Mouse (Mus musculus): ENCODE results near the gene Armcx1. TPM values are rescaled to one million over a fixed set of nuclear protein-coding genes. Genes with fewer than 3 reads are reported as not detected.
"Not testable (repeated sequence)": the region's sequence is repeated elsewhere in the genome, so short reads cannot be mapped to it uniquely, and the experiment has no call there.

Armcx1 gene
- polyA plus RNA-seq, 1 experiment from 2014 or later = 14.9 TPM

DNA sequence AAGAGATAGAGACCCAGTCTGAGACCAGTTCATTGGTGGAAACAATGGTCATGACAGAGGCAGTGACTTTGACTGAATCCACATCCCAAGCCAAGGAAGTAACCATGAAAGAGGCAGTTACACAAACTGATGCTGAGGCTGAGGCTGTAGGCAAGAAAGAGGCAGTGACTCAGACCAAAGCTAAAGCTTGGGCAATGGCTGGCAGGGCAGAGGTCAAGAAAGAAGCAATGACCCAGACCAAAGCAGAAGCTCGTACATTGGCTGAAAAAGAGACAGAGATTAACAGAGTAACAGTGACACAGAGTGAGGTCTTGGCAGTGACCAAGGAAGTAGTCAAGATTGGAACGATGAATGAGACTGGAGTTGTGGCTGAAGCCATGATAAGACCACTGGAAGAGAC lies 28.1 kb upstream of the Armcx1 start:
- ATAC-seq (ENCODE audit: low FRiP score, low TSS enrichment) (no peak), DNase-seq (ENCODE audit: low spot score) (no peak)
- Histone ChIP-seq H3K36me3 (ENCODE audit: control insufficient read depth, insufficient read depth, low read length) (no peaks in the 10 kb centered on the region), H3K4me1 (replicated peaks; ENCODE audit: control insufficient read depth, insufficient read depth) (no peaks in the 10 kb centered on the region), H3K9ac (ENCODE audit: low read length) (no peak overlapping the region), H3K27me3 (ENCODE audit: control insufficient read depth, insufficient read depth, low read length) (no peaks in the 10 kb centered on the region), H3K4me3 (ENCODE audit: low read depth, low read length) (no peak overlapping the region), H3K4me2 (replicated peaks; ENCODE audit: low read depth) (no peak overlapping the region), H3K27ac (replicated peaks) (no peak overlapping the region), H3K9me3 (ENCODE audit: control insufficient read depth, low read length) (no peaks in the 10 kb centered on the region)
- TF ChIP-seq EP300 (optimal IDR thresholded peaks at IDR 0.05) (no peak), CTCF (IDR thresholded peaks at IDR 0.05; ENCODE audit: low read depth) (no peak)
- 91% methylated on average over 2 of the region's 2 CpGs for WGBS

DNA sequence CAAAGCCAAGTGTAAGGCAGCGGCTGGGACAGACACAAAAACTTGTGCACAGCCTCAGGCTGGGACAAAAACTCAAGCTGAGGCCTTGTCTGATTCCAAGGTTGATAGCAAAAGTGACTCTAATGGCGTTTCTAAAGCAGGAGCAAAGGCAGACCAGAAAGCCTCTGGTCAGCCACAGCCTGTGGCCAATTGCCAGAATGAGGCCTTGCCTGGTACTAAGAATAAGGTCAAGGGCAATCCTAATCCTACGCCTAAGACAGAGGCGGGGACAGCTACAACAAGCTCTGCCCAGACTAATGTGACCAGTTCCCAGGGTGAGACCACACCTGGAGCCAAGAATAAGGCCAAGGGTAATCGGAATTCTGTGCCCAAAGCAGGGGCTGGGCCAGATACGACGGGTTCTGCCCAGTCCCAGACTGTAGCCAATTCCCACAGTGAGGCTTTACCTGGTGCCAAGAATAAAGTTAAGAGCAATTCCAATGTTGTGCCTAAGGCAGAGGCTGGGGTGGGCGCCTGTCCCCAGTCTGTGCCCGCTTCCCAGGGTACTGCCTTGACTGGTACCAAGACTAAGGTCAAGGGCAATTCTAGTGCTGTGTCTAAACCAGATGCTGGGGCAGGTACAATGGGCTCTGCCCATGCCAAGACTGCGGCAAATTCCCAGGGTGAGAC lies 26.8 kb upstream of the Armcx1 start:
- 83% methylated on average over 10 of the region's 10 CpGs for WGBS
- no peaks in the 10 kb centered on the region for H3K4me1 ChIP-seq (replicated peaks; ENCODE audit: control insufficient read depth, insufficient read depth)
- no peak overlapping the region for H3K4me3 ChIP-seq (ENCODE audit: low read depth, low read length)
- no peaks in the 10 kb centered on the region for H3K27me3 ChIP-seq (ENCODE audit: control insufficient read depth, insufficient read depth, low read length)
- no peak for ATAC-seq (ENCODE audit: low FRiP score, low TSS enrichment)
- H3K4me2 ChIP-seq (replicated peaks; ENCODE audit: low read depth) = no peak overlapping the region
- no peaks in the 10 kb centered on the region for H3K36me3 ChIP-seq (ENCODE audit: control insufficient read depth, insufficient read depth, low read length)
- H3K27ac ChIP-seq (replicated peaks) = no peak overlapping the region
- TF ChIP-seq CTCF (IDR thresholded peaks at IDR 0.05; ENCODE audit: low read depth) (no peak), EP300 (optimal IDR thresholded peaks at IDR 0.05) (no peak)
- no peak for DNase-seq (ENCODE audit: low spot score)
- no peak overlapping the region for H3K9ac ChIP-seq (ENCODE audit: low read length)
- H3K9me3 ChIP-seq (ENCODE audit: control insufficient read depth, low read length) = no peaks in the 10 kb centered on the region

DNA sequence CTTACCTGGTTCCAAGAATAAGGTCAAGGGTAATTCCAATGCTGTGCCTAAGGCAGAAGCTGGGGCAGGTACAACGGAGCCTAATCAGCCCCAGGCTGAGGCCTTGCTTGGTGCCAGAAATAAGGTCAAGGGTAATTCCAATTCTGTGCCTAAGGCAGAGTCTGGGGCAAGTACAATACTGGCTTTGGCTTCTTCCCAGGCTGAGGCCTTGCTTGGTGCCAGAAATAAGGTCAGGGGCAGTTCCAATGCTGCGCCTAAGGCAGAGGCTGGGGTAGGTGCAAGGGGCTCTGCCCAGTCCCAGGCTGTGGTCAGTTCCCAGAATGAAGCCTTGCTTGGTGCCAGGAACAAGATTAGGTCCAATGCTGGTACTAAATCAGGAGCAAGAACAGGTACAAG lies 26.2 kb upstream of the Armcx1 start:
- ATAC-seq (ENCODE audit: low FRiP score, low TSS enrichment) = no peak; the same call in 1 of the 2 replicates
- H3K4me1 ChIP-seq (replicated peaks; ENCODE audit: control insufficient read depth, insufficient read depth) = no peaks in the 10 kb centered on the region
- WGBS = 97% methylated on average over 2 of the region's 2 CpGs

GRCm38 (mm10) chrX:134716863-134717262 lies 900 bp upstream of the Armcx1 start:
- WGBS = 50% methylated on average over 3 of the region's 3 CpGs
- no peak overlapping the region for H3K9ac ChIP-seq (ENCODE audit: low read length)
- H3K9me3 ChIP-seq (ENCODE audit: control insufficient read depth, low read length) = no peaks in the 10 kb centered on the region
- H3K4me3 ChIP-seq (ENCODE audit: low read depth, low read length) = no peak overlapping the region
- DNase-seq (ENCODE audit: low spot score) (no peak), ATAC-seq (ENCODE audit: low FRiP score, low TSS enrichment) (no peak)
- no peaks in the 10 kb centered on the region for H3K36me3 ChIP-seq (ENCODE audit: control insufficient read depth, insufficient read depth, low read length)
- H3K4me2 ChIP-seq (replicated peaks; ENCODE audit: low read depth) = no peak overlapping the region
- no peak overlapping the region for H3K27ac ChIP-seq (replicated peaks)
- no peaks in the 10 kb centered on the region for H3K27me3 ChIP-seq (ENCODE audit: control insufficient read depth, insufficient read depth, low read length)
- TF ChIP-seq EP300 (optimal IDR thresholded peaks at IDR 0.05) (no peak), CTCF (IDR thresholded peaks at IDR 0.05; ENCODE audit: low read depth) (no peak)
- H3K4me1 ChIP-seq (replicated peaks; ENCODE audit: control insufficient read depth, insufficient read depth) = no peaks in the 10 kb centered on the region

More for the DNA sequence above, 26.2 kb upstream of the Armcx1 start:
- H3K36me3 ChIP-seq (ENCODE audit: control insufficient read depth, insufficient read depth, low read length) = no peaks in the 10 kb centered on the region
- no peak overlapping the region for H3K4me2 ChIP-seq (replicated peaks; ENCODE audit: low read depth)
- no peak overlapping the region for H3K4me3 ChIP-seq (ENCODE audit: low read depth, low read length)
- no peak overlapping the region for H3K27ac ChIP-seq (replicated peaks)
- no peaks in the 10 kb centered on the region for H3K27me3 ChIP-seq (ENCODE audit: control insufficient read depth, insufficient read depth, low read length)
- no peaks in the 10 kb centered on the region for H3K9me3 ChIP-seq (ENCODE audit: control insufficient read depth, low read length)
- no peak for DNase-seq (ENCODE audit: low spot score)
- H3K9ac ChIP-seq (ENCODE audit: low read length) = no peak overlapping the region
- TF ChIP-seq EP300 (optimal IDR thresholded peaks at IDR 0.05) (no peak), CTCF (IDR thresholded peaks at IDR 0.05; ENCODE audit: low read depth) (no peak)

GRCm38 (mm10) chrX:134718524-134718923 lies 761 bp downstream of the Armcx1 start:
- Histone ChIP-seq H3K4me3 (ENCODE audit: low read depth, low read length) (peak overlapping the region; percentile 46), H3K4me2 (replicated peaks; ENCODE audit: low read depth) (peak overlapping the region; percentile 56), H3K4me1 (replicated peaks; ENCODE audit: control insufficient read depth, insufficient read depth) (no peaks in the 10 kb centered on the region), H3K27ac (replicated peaks) (peak overlapping the region; percentile 86), H3K27me3 (ENCODE audit: control insufficient read depth, insufficient read depth, low read length) (no peaks in the 10 kb centered on the region), H3K9ac (ENCODE audit: low read length) (peak overlapping the region; percentile 58; the same call in 1 of the 2 replicates), H3K9me3 (ENCODE audit: control insufficient read depth, low read length) (no peaks in the 10 kb centered on the region), H3K36me3 (ENCODE audit: control insufficient read depth, insufficient read depth, low read length) (no peaks in the 10 kb centered on the region)
- TF ChIP-seq CTCF (IDR thresholded peaks at IDR 0.05; ENCODE audit: low read depth) (no peak), EP300 (optimal IDR thresholded peaks at IDR 0.05) (no peak)
- WGBS = 17% methylated on average over 14 of the region's 14 CpGs
- peak; percentile 53 for DNase-seq (ENCODE audit: low spot score)
- ATAC-seq (ENCODE audit: low FRiP score, low TSS enrichment) = peak; percentile 87

DNA sequence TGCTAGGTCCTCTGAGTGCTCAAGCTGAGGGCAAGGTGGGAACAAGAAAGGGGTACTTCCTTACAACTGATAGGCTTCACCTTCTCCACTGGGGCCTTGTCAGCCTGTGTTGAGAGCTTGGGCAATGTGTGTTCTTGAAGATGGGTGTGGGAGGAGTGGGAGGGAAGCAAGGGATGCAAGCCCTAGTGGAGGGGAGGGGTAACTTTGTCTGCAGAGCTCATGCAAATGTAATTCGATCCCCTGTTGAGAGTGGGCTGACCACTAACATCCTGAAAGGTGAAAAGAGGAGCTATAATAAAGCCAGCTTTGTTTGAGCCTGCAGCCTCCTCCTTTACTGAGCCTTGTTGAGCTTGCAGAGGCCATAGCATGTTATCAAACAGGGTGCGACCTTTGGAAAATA lies 6.0 kb downstream of the Armcx1 start:
- not testable (repeated sequence) for H3K36me3 ChIP-seq (ENCODE audit: control insufficient read depth, insufficient read depth, low read length); H3K27me3 ChIP-seq (ENCODE audit: control insufficient read depth, insufficient read depth, low read length); H3K4me3 ChIP-seq (ENCODE audit: low read depth, low read length); H3K9ac ChIP-seq (ENCODE audit: low read length); H3K9me3 ChIP-seq (ENCODE audit: control insufficient read depth, low read length); H3K4me2 ChIP-seq (replicated peaks; ENCODE audit: low read depth); H3K4me1 ChIP-seq (replicated peaks; ENCODE audit: control insufficient read depth, insufficient read depth); H3K27ac ChIP-seq (replicated peaks); DNase-seq (ENCODE audit: low spot score); ATAC-seq (ENCODE audit: low FRiP score, low TSS enrichment)
- 27% methylated on average over 2 of the region's 2 CpGs for WGBS
